Mouse (Mus musculus): Measurements from ENCODE around the gene Mtx1. TPM values are rescaled to one million over a fixed set of nuclear protein-coding genes. Genes with fewer than 3 reads are reported as not detected.

Gene Mtx1
- total RNA-seq, 2 experiments from 2014 or later: 98.6 to 102 TPM

DNA sequence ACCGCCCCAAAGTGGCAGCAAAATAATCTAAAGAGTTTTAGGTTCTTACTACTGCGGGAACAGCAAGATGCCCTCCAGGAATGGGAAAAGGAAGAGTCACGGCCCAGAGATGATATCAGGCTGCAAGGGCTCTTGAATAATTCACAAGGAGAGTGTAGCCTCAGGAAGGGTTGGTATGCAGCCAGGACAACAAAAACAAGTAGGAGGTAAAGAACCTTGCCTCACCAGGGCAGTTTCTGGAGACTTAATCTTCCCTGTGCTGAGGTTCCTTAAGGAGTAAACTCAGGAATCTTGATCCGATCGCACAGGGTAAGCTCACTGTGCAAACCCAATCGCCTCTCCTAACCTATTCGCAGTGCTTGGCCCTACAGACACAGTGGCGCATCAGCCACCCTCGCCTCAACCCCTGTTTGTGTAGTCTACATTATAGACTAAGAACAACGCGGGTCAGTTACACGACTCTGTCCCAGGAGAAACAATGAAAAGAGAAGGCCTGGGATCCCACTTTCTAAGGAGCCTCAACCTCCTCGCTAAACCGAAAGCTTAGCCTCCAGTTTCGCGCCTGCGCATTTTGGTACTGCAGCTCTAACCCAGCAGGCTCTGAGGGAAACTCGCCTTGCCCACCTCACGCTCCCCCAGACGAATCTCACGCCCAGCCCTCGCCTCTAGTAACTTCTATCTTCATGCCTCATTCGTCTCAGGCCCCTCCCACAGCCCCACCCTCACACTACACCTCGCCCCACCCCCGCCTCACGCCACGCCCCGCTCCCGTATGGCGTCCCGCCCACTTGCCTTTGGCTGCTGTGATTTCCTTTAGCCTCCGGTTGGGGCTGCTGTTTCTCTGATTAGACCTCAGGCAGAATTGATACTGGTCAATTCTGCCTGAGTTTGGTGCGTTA, 30.7 kb downstream of the Mtx1 start:
- DNase-seq (ENCODE audit: extremely low spot score in 1 of 2, low spot score in 2 of 2): peak; percentile 75 to 92
- intact Hi-C loops (cut with DNase I): no loop called here

DNA sequence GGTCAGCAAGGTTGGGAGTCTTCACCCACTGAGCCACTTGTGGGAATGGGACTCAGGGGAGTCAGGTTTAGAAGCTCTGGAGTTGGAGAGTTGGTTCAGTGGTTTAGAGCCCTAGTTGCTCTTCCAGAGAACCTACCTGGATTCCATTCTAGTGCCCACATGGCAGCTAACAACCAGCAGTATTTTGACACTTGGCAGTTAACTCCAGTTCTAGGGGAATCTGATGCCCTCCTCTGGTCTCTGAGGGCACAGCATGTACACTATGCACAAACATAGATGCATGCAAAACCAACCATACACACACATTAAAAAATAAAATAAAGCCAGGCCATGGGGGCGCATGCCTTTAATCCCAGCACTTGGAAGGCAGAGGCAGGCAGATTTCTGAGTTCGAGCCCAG, 33.0 kb downstream of the Mtx1 start:
- intact Hi-C loops (cut with DNase I): no loop called here
- no peak for DNase-seq (ENCODE audit: extremely low spot score in 1 of 2, low spot score in 2 of 2)

DNA sequence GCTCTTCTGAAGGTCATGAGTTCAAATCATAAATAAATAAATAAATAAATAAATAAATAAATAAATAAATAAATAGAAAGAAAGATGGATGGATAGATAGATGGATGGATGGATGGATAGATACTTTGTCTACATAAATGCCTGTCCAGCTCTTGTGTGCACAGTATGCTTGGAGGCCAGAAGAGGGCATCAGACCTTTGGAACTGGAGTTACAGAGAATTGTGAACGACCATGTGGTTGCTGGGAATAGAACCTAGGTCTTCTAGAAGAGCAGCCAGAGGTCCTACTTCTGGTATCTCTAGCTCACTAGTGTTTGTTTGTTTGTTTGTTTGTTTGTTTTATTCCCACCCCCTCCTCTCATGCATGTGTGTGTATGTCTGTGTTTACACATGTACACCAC, 33.5 kb downstream of the Mtx1 start:
- no peak for DNase-seq (ENCODE audit: extremely low spot score in 1 of 2, low spot score in 2 of 2)
- intact Hi-C loops (cut with DNase I): no loop called here

DNA sequence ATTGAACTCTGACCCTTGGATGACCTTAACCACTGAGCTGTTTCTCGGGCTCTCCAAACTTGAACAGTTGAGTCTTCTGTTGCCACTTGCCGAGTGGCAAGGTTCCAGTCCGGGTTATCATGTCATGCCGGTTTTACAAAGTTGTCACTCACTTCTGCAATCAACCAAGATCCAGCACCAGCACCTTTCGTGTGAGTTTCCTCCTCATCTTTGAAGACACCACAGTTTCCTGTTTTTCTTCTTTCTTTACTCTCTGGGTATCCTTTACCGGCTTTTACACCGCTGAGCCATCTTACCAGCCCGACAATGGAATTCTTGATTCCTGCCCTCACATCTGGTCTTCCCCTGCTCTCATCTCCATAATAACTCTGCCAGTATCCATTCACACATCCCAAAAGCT, 36.5 kb downstream of the Mtx1 start:
- intact Hi-C loops (cut with DNase I): no loop called here
- DNase-seq (ENCODE audit: extremely low spot score in 1 of 2, low spot score in 2 of 2): no peak

DNA sequence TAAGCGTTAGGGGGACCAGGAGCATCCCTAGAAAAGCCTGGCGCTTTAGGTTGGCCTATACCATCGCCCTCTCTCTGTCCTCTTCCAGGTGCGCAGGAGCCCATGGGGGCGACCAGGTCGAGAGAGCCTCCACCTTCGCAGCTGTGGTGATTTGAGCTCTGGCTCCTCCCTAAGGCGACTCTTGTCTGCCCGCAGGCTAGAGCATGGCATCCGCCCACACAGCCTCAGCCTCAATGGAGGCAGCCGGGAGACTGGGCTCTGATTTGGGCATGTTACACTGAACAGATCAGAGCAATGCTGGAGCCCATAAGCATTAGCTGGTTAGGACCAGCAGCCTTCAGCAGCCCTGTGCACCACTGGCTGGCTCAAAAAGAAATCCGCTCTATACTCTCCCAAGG, 38.4 kb downstream of the Mtx1 start:
- intact Hi-C loops (cut with DNase I): no loop called here
- no peak for DNase-seq (ENCODE audit: extremely low spot score in 1 of 2, low spot score in 2 of 2)

DNA sequence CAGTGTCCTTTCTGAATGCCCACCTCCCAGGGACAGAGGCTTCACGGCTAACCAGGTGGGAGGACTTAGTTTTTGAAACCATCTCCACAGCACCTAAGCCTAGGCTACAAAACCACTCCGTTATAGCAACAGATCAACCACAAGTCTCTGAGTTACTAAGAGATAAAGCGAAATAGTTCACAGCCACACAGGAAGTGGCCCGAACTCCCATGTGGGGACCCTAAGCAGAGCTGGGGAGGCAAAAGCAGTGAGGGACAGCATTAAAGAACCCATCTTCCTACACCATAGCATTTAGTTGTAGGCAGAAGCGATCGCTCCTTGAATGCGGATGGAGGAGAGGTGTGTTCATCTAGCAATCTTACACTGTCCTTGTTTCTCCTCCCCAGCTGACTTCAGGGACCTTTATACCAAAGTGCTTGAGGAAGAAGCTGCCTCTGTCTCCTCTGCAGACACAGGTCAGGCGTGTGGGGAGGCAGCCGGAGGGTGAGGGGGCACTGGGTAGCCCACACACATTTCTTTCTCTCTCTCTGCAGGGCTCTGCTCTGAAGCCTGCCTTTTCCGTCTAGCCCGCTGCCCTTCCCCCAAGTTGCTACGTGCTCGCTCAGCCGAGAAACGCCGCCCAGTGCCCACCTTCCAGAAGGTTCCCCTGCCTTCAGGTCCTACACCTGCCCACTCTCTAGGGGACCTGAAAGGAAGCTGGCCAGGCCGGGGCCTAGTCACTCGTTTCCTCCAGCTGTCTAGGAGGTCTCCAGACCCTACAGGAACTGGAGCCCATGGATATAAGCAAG, 39.0 kb downstream of the Mtx1 start:
- no peak for DNase-seq (ENCODE audit: extremely low spot score in 1 of 2, low spot score in 2 of 2)
- intact Hi-C loops (cut with DNase I): no loop called here

DNA sequence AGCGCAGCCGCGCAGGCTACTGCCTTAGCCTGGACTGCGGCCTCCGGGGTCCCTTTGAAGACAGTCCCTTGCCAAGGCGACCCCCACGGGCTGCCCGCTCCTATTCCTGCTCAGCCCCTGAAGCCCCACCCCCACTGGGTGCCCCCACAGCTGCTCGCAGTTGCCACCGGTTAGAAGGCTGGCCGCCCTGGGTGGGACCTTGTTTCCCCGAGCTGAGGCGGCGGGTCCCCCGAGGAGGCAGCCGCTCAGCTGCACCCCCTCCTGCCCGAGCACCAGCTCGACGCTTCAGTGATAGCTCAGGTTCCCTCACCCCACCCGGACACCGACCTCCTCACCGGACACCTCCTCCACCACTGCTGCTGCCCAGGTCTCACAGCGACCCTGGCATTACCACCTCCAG, 39.7 kb downstream of the Mtx1 start:
- intact Hi-C loops (cut with DNase I): no loop called here
- DNase-seq (ENCODE audit: extremely low spot score in 1 of 2, low spot score in 2 of 2): peak in 1 of 2 experiments; percentile 55

DNA sequence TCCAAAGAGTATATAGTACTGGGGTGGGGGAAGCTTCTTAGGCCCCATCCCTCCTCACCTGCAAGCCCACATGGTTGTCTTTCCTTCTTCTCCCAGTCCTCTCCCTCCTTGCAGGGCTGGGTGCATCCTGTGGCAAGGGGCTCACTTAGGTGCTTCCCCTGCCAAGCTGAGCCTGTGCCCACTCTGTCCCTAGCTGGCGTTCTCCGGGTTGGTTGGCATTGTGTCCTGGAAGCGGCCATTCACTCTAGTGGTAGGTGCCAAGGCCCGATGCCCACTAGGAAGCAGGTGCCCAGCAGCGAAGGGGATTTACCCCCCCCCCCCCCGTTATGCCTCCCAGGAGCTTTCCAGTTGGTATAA, 43.0 kb downstream of the Mtx1 start:
- intact Hi-C loops (cut with DNase I): no loop called here
- DNase-seq (ENCODE audit: extremely low spot score in 1 of 2, low spot score in 2 of 2): no peak

DNA sequence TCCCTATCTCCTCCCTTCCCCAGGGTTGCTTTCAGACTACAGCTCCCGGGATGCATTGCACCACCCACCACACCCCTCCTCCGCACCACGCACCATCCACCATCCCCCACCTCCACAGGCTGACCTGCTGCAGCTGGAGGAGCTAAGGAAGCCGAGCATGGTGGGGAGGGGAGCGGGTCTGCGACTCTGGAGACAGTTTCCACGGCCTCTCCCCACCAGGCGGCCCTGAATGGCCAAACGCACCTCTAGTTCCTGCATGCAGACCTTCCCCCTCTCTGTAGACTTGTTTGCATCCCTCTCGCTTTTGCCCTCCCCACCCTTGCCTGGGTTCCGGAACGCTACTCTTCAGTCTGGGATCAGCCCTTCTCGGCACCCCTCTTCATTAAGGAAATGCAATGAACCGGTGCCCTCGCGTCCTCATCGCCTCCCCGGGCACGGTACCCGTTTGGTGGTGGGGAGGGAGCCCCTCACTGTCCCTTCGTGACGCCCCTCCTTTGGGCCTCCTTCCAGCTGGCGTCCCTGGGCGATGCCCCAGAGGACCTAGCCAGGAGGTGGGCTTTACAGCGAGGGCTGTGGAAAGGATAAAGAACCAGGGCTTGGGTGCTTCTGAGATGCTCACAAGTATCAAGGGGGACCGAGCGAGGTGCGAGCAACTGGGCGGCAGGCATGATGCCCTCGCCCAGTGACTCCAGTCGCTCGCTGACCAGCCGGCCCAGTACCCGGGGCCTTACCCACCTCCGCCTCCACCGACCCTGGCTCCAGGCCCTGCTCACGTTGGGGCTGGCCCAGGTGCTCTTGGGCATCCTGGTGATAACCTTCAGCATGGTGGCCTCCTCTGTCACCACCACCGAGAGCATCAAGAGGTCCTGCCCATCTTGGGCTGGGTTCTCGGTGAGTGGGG, 43.6 kb downstream of the Mtx1 start, which contains the start of gene Fam189b:
Gene Fam189b, plus strand, starts transcription at position 86 of the 901 bp plus-strand sequence.
- intact Hi-C loops (cut with DNase I): no loop called here
- peak; percentile 91 to 93 for DNase-seq (ENCODE audit: extremely low spot score in 1 of 2, low spot score in 2 of 2)

DNA sequence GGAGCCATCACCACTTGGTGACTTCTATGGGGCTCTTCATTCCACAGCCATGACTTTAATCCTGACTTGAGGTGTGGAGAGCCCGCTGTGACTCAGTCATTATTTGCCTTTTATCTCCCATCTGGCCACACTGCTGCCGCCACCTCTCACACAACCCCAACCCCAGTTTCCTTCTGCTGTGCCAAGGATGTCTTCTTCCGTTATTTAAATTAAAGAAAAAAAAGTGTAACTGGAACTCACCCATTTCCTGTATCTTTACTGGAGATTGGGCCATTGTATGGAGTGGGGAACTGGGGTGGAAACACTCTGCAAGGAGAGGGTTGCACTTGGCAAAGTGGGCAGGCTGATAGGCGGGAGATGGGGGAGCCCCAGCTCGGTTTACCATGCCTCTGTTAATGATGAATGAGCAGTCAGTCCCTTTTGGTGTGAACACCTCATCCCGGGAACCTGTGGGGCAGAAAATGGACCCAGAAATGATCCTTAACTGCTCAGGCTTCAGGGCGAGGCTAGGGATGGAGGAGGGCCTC, 44.3 kb downstream of the Mtx1 start:
- DNase-seq (ENCODE audit: extremely low spot score in 1 of 2, low spot score in 2 of 2): no peak
- intact Hi-C loops (cut with DNase I): no loop called here

DNA sequence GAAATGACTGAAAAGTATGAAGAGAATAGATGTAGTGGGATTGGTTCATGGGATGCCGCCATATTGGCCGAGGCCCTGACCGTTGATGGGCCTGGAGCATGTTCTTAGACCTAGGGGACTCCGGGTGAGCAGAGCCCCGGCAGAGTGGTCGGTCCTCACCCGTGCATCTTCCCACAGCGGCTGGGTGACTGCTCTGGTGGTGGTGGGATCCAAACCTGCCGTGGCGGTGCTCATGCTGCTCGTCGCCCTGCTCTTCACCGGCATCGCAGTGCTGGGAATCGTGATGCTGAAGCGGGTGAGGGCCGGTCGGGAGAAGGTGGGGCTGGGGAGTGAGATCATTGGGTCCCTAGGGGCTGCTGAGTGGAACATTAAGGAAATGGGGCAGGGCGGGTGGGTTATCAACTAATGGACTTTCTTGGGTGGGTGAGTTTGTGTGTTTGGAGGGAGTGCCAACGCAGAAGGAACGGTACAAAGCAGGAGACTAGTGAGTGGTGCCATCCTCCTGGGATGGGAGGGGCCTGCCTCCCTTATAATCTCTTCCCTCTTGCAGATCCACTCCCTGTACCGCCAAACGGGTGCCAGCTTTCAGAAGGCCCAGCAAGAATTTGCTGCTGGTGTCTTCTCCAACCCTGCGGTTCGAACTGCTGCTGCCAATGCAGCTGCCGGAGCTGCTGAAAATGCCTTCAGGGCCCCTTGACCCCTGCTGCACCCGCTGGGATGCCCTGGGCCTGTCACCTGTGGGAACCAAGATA, 45.0 kb downstream of the Mtx1 start:
- intact Hi-C loops (cut with DNase I): no loop called here
- DNase-seq (ENCODE audit: extremely low spot score in 1 of 2, low spot score in 2 of 2): no peak

DNA sequence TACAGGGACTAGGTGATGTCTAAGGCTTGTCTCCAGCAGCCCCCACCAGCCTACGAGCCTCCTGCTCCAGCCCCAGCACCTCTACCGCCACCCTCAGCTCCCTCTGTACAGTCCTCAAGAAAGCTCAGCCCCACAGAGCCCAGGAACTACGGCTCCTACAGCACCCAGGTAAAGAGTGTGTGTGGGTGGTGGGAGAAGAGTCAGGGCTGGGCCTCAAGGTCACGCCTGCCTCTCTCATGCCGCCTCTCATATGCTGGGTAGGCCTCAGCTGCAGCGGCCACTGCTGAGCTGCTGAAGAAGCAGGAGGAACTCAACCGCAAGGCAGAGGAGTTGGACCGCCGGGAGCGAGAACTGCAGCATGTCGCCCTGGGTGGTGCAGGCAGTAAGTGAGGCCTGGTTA, 47.8 kb downstream of the Mtx1 start:
- intact Hi-C loops (cut with DNase I): no loop called here

DNA sequence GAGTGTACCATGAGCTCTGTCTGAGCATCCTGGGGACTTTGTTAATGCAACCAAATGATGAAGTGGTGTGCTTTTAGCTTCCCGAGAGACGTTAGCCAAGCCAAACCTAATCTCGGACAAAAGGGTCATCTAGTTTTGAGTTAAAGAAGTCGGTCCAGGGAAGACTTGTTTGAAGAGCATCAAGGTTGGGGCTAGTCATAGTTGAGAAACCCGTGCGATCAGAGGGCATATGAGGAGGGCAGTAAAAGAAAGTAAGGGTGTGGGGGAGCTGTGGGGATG, 48.8 kb downstream of the Mtx1 start:
- intact Hi-C loops (cut with DNase I): no loop called here

More for the DNA sequence above, 47.8 kb downstream of the Mtx1 start:
- DNase-seq (ENCODE audit: extremely low spot score in 1 of 2, low spot score in 2 of 2): peak in 1 of 2 experiments; percentile 22

DNA sequence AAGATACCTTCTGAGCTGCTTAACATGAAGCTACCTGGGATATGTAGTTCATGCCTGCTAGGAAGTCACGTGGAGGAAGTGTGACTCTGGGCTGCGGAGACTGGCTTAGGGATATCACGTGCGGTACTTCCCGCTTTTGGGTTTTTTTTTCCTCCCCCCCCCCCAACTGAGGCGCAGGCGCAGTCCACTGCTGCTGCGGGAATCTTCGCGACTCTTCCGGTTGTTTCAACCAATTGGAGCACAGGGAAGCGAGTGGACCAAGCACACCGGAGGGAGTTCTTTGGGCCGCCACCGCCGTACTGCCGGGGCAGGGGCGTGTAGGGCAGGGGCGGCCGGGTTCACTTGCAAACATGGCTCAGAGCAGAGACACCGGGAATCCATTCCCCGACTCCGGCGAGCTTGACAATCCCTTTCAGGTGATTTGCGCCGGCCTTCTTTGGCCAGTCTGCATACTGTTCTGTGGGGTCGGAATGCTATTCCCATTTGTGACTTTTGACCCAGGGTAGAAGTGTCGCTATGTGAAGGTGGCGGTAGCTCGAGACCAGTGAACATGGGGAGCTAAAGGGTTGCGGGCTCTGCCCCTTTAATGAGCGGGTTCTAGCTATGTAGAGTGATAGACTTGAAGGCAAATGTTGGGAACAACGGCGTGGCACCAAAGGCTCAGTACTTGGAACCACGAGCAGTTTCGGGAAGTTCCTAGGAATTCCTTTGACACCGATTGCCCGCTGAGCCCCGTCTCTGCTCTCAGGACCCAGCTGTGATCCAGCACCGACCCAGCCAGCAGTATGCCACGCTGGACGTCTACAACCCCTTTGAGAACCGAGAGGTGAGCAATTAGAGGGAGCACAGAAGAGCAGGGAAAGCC, 49.4 kb downstream of the Mtx1 start, which contains the start of gene Scamp3:
Gene Scamp3, plus strand, starts transcription at position 232 of the 865 bp plus-strand sequence.
- intact Hi-C loops (cut with DNase I): no loop called here
- DNase-seq (ENCODE audit: extremely low spot score in 1 of 2, low spot score in 2 of 2): peak; percentile 89 to 90

More for the DNA sequence above, 48.8 kb downstream of the Mtx1 start:
- no peak for DNase-seq (ENCODE audit: extremely low spot score in 1 of 2, low spot score in 2 of 2)

DNA sequence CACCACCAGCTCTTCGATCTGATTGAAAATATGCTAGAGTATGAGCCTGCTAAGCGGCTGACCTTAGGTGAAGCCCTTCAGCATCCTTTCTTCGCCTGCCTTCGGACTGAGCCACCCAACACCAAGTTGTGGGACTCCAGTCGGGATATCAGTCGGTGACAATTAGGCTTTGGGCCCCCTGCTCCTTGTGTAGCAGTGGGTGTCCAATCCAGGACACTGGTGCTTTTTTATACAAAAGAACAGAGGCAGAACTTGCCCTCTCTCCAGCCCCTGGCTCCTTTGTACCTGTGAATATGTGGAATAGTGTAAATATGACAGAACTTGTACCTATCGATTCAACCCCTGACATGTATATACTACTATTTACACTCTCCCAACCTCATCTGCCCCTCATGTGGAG, 50.5 kb downstream of the Mtx1 start:
- no peak for DNase-seq (ENCODE audit: extremely low spot score in 1 of 2, low spot score in 2 of 2)
- intact Hi-C loops (cut with DNase I): no loop called here

DNA sequence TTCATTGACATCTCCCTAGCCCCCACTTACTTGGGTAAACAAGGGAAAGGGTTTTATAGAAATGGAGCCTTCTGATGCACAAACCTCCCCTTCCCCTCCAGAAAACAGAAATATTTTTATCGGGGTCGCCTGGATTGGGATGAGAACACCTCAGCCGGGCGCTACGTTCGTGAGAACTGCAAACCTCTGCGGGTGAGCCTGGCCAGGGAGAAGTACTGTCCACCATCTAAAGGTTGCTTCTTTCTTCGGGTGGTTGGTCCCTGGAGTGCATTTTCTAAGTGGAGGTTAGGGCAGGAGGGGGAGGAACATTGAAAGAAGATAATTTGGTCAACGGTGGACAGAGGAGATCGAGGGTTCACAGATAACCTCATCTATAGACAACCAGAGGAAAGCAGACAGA, 51.3 kb downstream of the Mtx1 start:
- intact Hi-C loops (cut with DNase I): no loop called here
- no peak for DNase-seq (ENCODE audit: extremely low spot score in 1 of 2, low spot score in 2 of 2)

DNA sequence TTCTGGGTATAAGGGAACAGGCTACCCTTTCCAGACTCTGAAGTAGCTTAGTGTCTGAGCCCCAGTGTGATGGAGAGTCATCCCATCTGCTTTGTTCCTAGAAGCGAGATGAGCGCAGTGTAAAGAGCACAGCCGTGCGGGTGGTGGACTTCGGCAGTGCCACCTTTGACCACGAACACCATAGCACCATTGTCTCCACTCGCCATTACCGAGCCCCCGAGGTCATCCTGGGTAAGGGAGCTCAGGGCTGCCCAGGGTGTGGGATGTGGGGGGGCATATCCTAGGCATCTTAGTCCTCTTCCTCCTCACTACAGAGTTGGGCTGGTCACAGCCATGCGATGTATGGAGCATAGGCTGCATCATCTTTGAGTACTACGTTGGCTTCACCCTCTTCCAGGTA, 52.0 kb downstream of the Mtx1 start:
- no peak for DNase-seq (ENCODE audit: extremely low spot score in 1 of 2, low spot score in 2 of 2)
- intact Hi-C loops (cut with DNase I): no loop called here

Data from left cerebral cortex, postnatal 10 days (tissue).